Mouse (Mus musculus) spleen, adult 2 months (tissue): ENCODE data around the gene Rpa1.

Source experiments
- CTCF ChIP-seq: fragments of 200-500 bp; IDR thresholded peaks from 2 replicates; pipeline ENCODE4 v1.5.1; 2011; ENCODE audit warnings: mild to moderate bottlenecking, inconsistent platforms; ENCODE audit not compliant: insufficient read depth, insufficient read length, insufficient replicate concordance; ENCODE audit errors: extremely low read depth
- POLR2A ChIP-seq: fragments of 200-500 bp; IDR thresholded peaks from 2 replicates; pipeline ENCODE4 v1.6.1; 2011; ENCODE audit warnings: low read depth, low read length, inconsistent platforms

DNA sequence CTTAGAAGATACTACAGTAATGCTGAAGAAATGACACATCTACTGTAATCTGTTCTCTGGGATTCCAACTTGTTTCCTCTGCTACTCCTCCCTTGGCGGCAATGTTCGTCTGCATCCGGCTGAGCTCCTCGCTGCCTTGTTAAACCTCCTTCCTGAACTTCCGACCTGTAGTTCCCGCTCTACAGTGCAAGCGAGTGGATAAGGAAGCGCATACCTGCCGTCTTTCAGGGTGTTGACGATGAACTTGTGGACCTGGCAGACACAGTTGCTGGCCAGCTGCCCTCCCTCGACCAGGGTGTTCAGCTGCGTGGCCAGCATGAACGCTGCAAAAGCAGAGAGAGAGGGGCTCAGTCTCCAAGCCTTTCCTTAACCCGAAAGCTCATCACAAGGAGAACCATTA is 8.0 kb downstream of the Rpa1 start:
- TF ChIP-seq POLR2A (no peak), CTCF (no peak)
